Mouse (Mus musculus): Measurements from ENCODE around the gene Naa25.

The Naa25 gene

DNA sequence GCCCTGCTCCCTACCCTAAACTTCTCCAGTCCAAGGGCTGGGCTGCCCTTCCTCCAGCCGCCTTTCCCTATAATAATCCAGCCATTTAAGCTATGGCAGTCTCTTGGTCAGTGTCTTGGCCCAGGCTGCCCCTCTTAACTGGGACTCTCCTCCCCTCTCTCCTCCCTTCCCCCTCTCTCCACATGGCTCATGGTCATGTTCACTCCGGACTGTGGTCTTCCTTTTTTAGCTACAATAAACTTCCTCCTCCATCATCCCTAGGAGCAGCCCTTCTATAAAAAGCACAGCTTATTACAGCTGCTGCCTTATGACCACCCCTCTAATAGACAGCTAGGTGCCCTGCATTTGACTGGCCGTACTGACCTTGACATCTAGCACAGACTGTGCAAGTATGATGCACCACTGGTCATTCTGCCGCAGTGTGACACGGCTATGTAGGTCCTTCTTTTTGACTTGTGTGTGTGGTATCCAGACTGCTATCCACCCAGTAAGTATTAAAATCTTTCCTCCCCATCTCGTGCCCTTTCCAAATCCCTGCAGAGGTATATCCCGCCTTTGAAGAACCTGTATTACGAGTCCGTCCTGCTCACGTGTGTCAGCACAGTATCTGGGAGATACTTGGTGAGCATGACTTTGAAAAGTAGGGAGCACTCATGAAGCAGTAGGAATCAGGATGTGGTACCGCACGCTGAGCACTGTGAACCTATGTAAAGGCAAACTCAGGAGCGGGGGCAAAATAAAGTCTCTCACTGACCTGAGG, 56.2 kb downstream of the Naa25 start:
- peak; percentile 71 for DNase-seq

GRCm38 (mm10) chr5:121454503-121454782, 56.7 kb downstream of the Naa25 start:
- DNase-seq, result no peak

- no peak for DNase-seq
These were observed 58.0 kb downstream of the Naa25 start for GRCm38 (mm10) chr5:121455510-121456265.

- no peak for DNase-seq
These were observed 63.8 kb downstream of the Naa25 start for GRCm38 (mm10) chr5:121461339-121462170.

- DNase-seq, result no peak
These were observed 64.4 kb downstream of the Naa25 start for GRCm38 (mm10) chr5:121462171-121462502.

GRCm38 (mm10) chr5:121462967-121463366, 65.2 kb downstream of the Naa25 start:
- no peak for DNase-seq

GRCm38 (mm10) chr5:121463601-121464250, 66.0 kb downstream of the Naa25 start:
- no peak for DNase-seq

- no peak for DNase-seq
These were observed 71.8 kb downstream of the Naa25 start for GRCm38 (mm10) chr5:121469566-121469965.

DNA sequence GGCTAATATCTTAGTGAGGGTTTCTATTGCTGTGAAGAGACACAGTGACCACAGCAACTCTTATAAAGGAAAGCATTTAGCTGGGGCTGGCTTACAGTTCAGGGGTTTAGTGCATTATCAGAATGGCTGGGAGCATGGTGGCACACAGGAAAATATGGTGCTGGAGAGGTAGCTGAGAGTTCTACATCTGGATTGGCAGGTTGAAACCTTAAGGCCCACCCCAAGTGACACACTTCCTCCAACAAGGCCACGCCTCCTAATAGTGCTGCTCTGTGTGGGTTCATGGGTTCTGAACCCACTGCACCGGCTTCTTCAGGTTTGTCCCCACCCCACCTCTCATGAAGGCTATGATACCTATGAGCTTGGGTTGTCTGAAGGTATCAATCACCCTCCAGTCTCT, 74.7 kb downstream of the Naa25 start:
- DNase-seq, result no peak

DNA sequence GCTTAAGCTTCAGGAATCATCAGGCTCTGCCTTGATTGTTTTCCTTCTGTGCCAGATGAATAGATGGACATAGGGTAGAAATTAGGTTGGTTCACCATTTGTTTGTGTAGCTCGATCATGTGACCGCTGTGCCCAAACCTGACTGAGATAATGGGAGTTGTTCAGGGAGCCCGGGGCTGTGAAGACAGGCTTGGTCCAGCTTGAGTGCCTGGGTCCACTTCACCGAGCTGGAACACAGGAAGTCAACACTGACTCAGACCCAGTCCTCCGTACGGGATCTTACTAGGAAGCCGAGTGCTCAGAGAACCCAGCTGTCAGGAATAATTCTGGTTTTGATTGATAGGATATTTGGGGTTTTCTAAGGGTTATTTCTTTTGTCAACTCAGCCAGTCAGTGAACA, 76.9 kb downstream of the Naa25 start:
- DNase-seq, result no peak

DNA sequence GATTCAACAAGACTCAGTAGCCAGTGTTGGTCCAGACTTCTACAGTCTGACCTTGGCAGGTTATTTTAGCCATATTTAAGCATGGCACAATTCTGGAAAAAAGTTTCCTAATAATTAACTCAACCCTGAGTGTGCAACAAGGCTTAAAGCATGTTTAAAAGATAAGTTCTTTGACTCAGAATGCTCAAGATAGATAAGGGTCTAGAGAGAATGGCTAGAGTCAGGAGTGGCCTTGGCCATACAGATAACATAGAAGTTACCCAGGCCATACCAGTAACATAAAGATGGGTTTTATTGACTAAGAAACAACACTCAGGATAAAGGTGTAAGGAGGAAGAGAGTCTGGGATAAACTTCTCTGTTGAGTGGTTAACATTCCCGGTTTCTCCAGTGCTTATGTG, 78.3 kb downstream of the Naa25 start:
- no peak for DNase-seq

DNA sequence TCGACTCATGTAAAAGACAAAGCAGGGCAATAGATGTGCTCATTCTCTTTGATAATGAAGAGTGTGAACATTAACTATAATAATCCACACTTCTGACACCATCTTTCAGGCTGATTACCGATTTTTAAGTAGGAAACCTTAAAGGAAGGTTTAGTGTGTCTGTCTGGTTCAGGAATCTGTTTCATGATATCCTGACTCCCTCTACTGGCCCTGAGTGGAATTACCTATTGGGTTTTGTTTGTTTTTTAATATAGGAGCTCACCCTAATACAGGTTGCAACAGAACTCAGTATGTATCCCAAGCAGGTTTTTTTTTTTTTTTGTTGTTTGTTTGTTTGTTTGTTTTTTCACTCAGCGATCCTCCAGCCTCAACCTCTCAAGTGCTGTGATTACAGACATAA, 79.9 kb downstream of the Naa25 start:
- DNase-seq, result no peak

DNA sequence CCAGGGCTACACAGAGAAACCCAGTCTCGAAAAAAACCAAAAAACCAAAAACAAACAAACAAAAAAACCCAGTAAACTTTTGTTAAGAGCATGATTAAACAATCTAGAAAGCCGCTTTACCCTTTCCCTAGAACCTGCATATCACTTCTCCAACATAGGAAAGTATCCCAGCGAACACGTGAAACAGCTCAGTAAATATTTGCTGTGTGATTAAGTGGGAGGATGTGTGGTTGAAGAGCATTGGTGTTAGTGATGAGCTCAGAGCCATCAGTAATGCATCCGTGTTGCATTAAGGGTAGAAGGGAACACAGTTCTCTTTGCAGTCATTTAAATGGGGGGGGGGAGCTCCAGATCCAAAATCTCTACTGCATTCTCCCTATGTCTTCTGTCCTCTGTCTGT, 87.1 kb downstream of the Naa25 start:
- DNase-seq, result no peak

- DNase-seq, result peak; percentile 74
These were observed 95.6 kb downstream of the Naa25 start for GRCm38 (mm10) chr5:121493305-121493704.
